Mouse (Mus musculus) embryo, embryonic 11.5 days (tissue): ENCODE data around the gene Rap1a.
A peak's percentile ranks its signal among the peaks of the same experiment; 100 is the strongest.

Source experiments
- DNase-seq: peaks from one replicate; pipeline ENCODE4 v3.0.0-alpha.2; 2012; ENCODE audit warnings: low read depth, low spot score

Gene Rap1a

DNA sequence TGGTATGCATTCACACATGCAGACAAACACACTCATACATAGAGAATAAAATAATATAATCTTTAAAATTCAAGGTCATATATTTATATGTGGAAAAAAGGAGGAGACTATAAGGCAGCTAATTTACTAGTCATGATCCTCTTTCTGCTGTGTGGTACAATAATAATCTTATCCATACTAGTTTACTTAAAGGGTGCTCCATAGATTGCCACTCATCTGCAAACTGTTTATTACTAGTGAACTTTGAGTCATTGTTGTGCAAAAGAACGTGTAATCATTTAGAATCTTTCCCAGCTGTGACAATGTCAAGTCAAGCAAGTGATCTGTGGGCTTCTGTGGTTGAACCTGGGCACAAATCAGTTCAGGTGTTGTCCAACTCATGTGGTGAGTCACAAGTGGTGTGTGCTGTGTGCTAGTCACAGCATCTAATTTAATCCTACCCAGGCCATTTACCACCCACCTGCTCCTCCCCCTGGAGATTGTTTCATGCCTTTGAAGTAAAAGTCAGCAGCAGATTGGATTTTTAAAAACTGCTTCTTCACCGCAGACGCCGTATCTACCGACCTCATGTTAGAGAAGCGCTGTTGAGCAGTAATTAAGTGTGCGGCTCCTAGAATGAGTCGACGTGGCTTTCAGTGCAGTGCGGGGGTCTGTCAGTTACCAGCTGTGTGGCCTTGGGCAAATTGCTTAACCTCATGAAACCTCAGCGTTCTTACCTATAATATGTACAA, 5.5 kb upstream of the Rap1a start:
- no peak for DNase-seq

DNA sequence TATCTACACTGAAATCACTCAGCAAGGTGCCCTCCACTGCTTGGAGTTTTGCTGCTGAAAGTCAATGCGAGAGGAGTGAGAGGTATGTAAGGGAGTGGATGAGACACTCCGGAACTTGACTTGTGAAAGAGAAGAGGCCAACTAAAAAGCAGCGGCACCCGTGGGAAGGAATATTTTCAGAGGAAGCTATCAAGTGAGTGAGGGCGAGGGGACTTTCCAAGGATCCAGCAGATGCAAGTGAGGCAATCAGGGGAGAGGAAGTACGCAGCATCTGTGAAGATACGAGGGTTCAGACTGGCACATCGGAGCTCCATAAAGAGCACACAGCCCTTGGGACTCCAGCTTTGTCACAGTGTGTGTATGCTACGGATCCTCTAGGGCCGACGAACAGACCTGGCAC, 2.5 kb upstream of the Rap1a start:
- DNase-seq, result no peak

GRCm38 (mm10) chr3:105800675-105801190, 403 bp downstream of the Rap1a start:
- DNase-seq, result peak; percentile 27

- DNase-seq, result no peak
These were observed 921 bp downstream of the Rap1a start for GRCm38 (mm10) chr3:105800156-105800674.

DNA sequence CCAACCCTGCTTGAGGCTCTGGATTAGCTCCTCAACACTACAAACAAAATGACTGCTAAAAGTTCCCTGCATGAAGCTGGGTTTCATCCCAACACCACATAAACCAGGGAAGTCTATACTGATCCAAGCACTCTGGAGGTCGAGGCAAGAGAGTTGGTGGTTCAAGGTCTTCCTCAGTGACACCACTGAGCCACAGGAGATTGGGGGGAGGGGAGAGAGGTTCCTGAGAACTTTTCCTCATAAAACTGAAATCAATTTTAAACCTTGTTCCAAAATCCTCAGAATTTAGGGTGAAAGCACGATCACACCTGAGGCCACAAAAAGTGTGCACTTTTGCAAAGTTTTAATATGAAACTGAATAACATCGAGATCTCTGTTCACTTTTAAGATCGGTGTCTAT, 1.8 kb downstream of the Rap1a start:
- no peak for DNase-seq

- no peak for DNase-seq
These were observed 2.4 kb downstream of the Rap1a start for GRCm38 (mm10) chr3:105798770-105799169.

DNA sequence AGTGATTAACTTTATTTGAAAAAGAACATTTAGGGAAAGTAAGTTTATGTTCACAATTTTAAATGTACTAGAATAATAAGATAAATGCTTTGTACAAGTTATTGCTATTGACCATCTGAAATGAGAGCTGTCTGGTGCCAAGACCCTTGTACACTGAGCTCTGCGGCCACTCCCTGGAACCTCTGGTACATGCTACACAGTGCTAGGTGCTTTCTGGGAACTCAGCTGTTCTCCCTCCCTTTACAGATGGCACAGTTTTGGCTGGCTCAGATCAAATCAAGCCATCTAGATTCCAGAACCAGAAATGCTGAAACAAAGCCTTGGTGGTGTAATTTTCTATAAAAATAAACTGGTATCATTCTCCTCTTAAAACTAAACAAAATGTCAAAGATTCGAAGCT, 3.7 kb downstream of the Rap1a start:
- DNase-seq, result no peak

DNA sequence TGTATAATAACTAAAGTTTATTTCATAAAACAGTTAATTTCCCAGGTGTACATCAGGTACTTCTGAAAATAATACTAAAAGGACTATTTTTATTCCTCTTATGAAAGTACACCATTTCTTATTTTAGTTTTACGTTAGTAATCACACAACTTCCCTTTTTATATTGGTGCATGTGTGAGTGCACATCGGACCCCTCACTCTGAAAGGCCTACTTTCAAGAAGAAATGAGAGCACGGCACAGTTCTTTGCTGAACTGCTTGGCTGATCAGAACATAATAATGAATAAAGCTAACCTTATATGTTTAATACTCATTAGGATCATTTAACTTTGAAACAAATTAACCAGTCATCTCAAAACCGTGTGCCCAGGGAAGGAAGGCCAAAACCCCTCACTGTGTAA, 4.4 kb downstream of the Rap1a start:
- no peak for DNase-seq

DNA sequence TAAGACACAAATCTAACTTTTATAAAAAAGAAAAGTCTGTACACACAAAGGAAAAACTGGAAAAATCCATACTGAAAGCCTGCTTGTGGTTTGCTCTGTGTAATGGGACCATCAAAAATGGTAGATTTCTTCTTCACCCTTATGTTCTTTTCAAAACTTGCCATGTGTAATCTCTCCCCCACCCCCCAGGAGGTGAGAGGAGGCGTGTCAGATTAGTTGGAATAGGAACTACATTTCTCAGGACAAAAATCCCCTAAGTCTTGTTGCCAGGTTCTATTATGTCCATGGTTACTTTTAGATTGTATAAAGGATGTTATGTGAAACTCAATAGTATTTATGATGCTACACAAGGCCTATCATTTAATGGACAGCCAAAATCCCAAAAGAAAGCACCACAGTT, 6.8 kb downstream of the Rap1a start:
- no peak for DNase-seq

DNA sequence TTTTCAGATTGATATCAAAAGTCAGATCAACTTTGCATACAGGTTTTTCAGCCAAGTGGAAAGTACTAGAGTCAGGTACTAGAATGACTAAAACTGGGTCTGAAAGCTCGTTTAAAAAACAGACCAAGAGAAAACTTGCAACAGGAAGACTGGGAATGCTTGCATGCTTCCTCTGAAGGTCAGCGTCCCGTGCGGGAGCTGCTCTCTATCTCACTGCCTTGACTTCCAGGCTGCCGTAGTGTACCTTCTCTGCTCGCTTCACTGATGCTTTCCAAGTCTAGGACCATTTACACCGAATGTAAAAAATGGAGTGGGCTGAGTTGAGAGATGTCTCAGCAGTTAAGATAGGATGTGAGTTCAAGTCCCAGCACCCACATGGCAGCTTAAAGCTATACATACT, 8.8 kb downstream of the Rap1a start:
- DNase-seq, result no peak

DNA sequence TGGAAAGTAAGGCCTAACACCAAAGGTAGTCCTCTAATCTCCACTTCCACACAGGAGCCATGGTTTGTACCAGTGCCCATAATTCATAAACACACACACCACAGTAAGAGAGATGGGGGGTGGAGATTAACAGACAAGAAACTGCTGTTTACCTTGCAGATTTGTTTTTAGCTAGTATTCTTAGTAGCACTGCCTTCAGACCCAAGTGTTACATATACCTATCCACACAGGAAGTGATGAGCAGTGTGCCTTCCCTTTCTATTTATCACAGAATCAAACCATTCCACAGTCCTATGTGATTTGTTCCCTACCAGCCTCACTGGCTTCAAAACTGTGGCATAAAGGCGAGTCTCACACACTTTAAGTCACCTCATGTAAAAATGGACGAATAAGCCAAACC, 10.0 kb downstream of the Rap1a start:
- no peak for DNase-seq

- DNase-seq, result no peak
These were observed 10.8 kb downstream of the Rap1a start for GRCm38 (mm10) chr3:105790338-105790737.

GRCm38 (mm10) chr3:105789776-105790175, 11.4 kb downstream of the Rap1a start:
- no peak for DNase-seq

GRCm38 (mm10) chr3:105787328-105787727, 13.8 kb downstream of the Rap1a start:
- DNase-seq, result no peak

GRCm38 (mm10) chr3:105785865-105786264, 15.3 kb downstream of the Rap1a start:
- DNase-seq, result no peak

DNA sequence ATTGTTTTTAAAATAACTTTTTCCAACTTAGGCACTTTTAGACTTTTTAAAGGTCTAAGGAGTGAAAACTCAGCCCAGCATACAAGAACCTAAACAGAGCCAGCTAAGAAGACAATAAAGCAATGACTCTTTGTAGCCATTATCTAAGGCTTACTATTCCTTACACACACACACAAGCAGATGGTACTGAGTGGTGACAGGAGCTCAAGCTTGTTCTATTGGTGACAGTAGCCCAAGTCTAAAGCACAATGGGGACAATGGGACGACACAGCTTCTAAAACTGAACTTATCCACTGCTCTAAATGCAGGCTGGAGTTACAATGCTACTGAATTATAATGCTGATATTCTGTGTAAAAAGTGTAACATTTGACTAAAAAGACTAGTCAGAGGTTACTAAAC, 17.3 kb downstream of the Rap1a start:
- DNase-seq, result no peak

GRCm38 (mm10) chr3:105782406-105782805, 18.7 kb downstream of the Rap1a start:
- no peak for DNase-seq

DNA sequence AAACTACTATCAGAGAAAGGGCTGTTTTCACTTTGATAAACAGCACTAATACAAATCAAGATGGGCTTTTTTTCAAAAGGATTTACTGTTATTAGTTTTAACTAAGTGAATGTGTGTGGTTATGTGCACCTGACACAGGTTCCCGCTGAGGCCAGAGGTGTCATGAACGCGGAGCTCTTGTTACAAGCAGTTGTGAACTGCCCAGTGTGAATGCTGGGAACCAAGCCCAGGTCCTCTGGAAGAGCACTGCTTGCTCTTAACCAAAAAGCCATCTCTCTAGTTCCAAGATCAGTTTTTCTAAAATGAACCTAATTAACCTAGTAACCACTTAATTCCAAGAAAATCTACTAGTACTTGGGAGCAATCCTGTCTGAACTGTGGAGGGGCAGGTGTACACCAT, 23.1 kb downstream of the Rap1a start:
- DNase-seq, result no peak

DNA sequence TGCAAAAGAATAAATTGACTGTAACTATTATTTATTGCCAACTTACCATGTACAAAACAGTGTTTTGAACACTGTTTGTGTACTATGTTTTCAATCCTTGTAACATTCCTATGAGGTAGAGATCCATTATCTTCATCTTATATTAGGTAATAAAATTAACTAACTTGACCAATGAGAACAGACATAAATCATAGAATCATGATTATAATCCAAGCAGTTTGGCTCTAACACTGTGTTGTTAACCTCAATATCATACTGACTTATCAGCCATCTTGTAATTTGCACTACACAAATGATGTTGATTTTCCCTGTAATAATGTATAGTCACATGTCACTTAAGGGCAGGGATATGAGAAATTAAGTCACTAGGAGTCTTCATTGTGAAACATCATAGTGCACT, 26.6 kb downstream of the Rap1a start:
- DNase-seq, result no peak

- no peak for DNase-seq
These were observed 29.6 kb downstream of the Rap1a start for GRCm38 (mm10) chr3:105771534-105771933.

DNA sequence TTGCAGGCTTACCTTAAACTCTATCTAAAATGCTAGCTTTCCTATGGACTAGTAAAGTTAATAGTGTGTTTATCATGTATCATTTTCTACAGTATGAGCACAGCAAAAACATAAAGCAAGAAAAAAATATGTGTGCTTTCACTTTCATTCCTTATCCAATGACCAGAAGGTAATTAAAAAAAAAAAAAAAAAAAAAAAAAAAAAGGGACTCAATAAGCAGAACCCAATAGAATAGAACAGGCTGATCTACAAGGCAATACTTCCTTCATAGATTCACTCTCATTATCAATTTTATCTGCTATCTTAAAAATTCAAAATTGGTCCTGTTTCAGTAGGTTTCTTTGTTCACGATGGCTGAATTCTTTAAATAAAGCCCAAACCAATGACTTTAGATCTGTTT, 30.3 kb downstream of the Rap1a start:
- DNase-seq, result no peak

GRCm38 (mm10) chr3:105769380-105769779, 31.8 kb downstream of the Rap1a start:
- no peak for DNase-seq

- no peak for DNase-seq
These were observed 32.6 kb downstream of the Rap1a start for GRCm38 (mm10) chr3:105768529-105768928.
